ENCODE assay signal across 8 mouse cellular contexts in genomic region chr9:28402770-28403650, GRCm38 (mm10).
A peak's percentile ranks its signal among the peaks of the same experiment; 100 is the strongest.
DNase-seq lines count a peak whose midpoint lies in the region; ATAC-seq and TF ChIP-seq lines count a peak whose summit lies in the region.

No protein-coding gene starts in this region.

- WGBS in intestine, embryonic 16.5 days = 1% methylated on average over 56 of the region's 56 CpGs
- 3% methylated on average over 33 of the region's 56 CpGs for WGBS in liver, postnatal 0 days (ENCODE audit: insufficient replicate concordance)

- H3K4me3 ChIP-seq in intestine, embryonic 16.5 days (ENCODE audit: low read length) = peak overlapping the region; percentile 57
- no peak overlapping the region for H3K4me3 ChIP-seq in liver, postnatal 0 days (ENCODE audit: low read depth, low read length)

- ATAC-seq in intestine, embryonic 16.5 days = peak; percentile 54
- no peak for ATAC-seq in liver, postnatal 0 days

- 0 out of 2 replicates have a peak, but pooled peaks cover 5% of the 10 kb centered on the region for H3K4me1 ChIP-seq in intestine, embryonic 16.5 days (ENCODE audit: control insufficient read depth, insufficient read depth, low read length)
- no peaks in the 10 kb centered on the region for H3K4me1 ChIP-seq in liver, postnatal 0 days (ENCODE audit: insufficient read depth)

- no peak for TF ChIP-seq EP300 in liver, postnatal 0 days (IDR thresholded peaks at IDR 0.05; ENCODE audit: low read depth)

- DNase-seq in layer of hippocampus, adult 11-12 months (ENCODE audit: low spot score) = peak; percentile 47
- DNase-seq in layer of hippocampus, adult 9-10 months (ENCODE audit: low spot score) = no peak
- peak; percentile 74 for DNase-seq in cerebellum, adult 8-10 months
- peak; percentile 16 for DNase-seq in forelimb bud, embryonic 11.5 days (ENCODE audit: low read depth, low spot score)
- DNase-seq in liver, postnatal 0 days = no peak
- DNase-seq in right cerebral cortex, postnatal 4 days = peak; percentile 63
- no peak for DNase-seq in urinary bladder, postnatal 25 days (ENCODE audit: low spot score)

- peak overlapping the region; percentile 96 for H3K4me2 ChIP-seq in intestine, embryonic 16.5 days (ENCODE audit: low read depth, low read length)
- peak overlapping the region; percentile 45 for H3K4me2 ChIP-seq in liver, postnatal 0 days (ENCODE audit: low read depth, low read length)

- H3K27me3 ChIP-seq in intestine, embryonic 16.5 days (replicated peaks; ENCODE audit: control insufficient read depth, insufficient read depth, low read length) = peaks cover 18% of the 10 kb centered on the region
- H3K27me3 ChIP-seq in liver, postnatal 0 days (ENCODE audit: insufficient read depth, low read length) = peaks cover 25% of the 10 kb centered on the region

- no peaks in the 10 kb centered on the region for H3K9me3 ChIP-seq in intestine, embryonic 16.5 days (ENCODE audit: control insufficient read depth, low read length)
- no peaks in the 10 kb centered on the region for H3K9me3 ChIP-seq in liver, postnatal 0 days (ENCODE audit: low read length)

- TF ChIP-seq CTCF in liver, postnatal 0 days (IDR thresholded peaks at IDR 0.05; ENCODE audit: low read depth) = no peak

- H3K36me3 ChIP-seq in intestine, embryonic 16.5 days (ENCODE audit: control insufficient read depth, insufficient read depth, low read length) = no peaks in the 10 kb centered on the region
- no peaks in the 10 kb centered on the region for H3K36me3 ChIP-seq in liver, postnatal 0 days (replicated peaks; ENCODE audit: insufficient read depth, low read length)

- no peak overlapping the region for H3K27ac ChIP-seq in intestine, embryonic 16.5 days (ENCODE audit: low read length)
- H3K27ac ChIP-seq in liver, postnatal 0 days (ENCODE audit: low read depth) = no peak overlapping the region

- H3K9ac ChIP-seq in intestine, embryonic 16.5 days (ENCODE audit: low read depth, low read length) = peak overlapping the region; percentile 55; the same call in 1 of the 2 replicates
- H3K9ac ChIP-seq in liver, postnatal 0 days (replicated peaks) = no peak overlapping the region

Comparison
In these comparisons a context has a peak if more than half of its experiments do, and no peak if none do; other contexts are left out.
1. DNase-seq: peak in layer of hippocampus, adult 11-12 months (single experiment), cerebellum, adult 8-10 months (single experiment), forelimb bud, embryonic 11.5 days (single experiment) and right cerebral cortex, postnatal 4 days (single experiment); none in layer of hippocampus, adult 9-10 months (single experiment), liver, postnatal 0 days (single experiment) and urinary bladder, postnatal 25 days (single experiment).